Comparison of ENCODE assay signal across 9 mouse cellular contexts in genomic region chr16:9004012-9004411, GRCm38 (mm10).
DNase-seq lines count a peak whose midpoint lies in the region; ATAC-seq lines count a peak whose summit lies in the region.
"Had no signal": no experiment of that assay in that cellular context is flagged by ENCODE, and none has a peak within 500 bp of the region (broad histone marks: within the 10 kb centered on the region; RNA-seq: fewer than 3 reads in every experiment).

No protein-coding gene starts in this region.

- H3K9ac ChIP-seq in hindbrain, embryonic 12.5 days = no peak overlapping the region
- H3K9ac ChIP-seq: limb, embryonic 12.5 days had no signal

- H3K4me2 ChIP-seq in hindbrain, embryonic 12.5 days (replicated peaks) = no peak overlapping the region
- H3K4me2 ChIP-seq: limb, embryonic 12.5 days had no signal

- no peaks in the 10 kb centered on the region for H3K27me3 ChIP-seq in hindbrain, embryonic 10.5 days (ENCODE audit: insufficient read depth, poor library complexity, severe bottlenecking)
- H3K27me3 ChIP-seq in hindbrain, embryonic 12.5 days = peaks cover 7% of the 10 kb centered on the region
- H3K27me3 ChIP-seq in embryonic facial prominence, embryonic 10.5 days (replicated peaks; ENCODE audit: low read depth, poor library complexity, severe bottlenecking) = no peaks in the 10 kb centered on the region
- peaks cover 10% of the 10 kb centered on the region; the same call in 1 of the 2 replicates for H3K27me3 ChIP-seq in midbrain, embryonic 10.5 days (ENCODE audit: low read depth, poor library complexity, severe bottlenecking)
- H3K27me3 ChIP-seq: limb, embryonic 12.5 days had no signal

- H3K27ac ChIP-seq in hindbrain, embryonic 10.5 days = no peak overlapping the region
- no peak overlapping the region for H3K27ac ChIP-seq in hindbrain, embryonic 12.5 days
- no peak overlapping the region for H3K27ac ChIP-seq in embryonic facial prominence, embryonic 10.5 days (replicated peaks)
- no peak overlapping the region for H3K27ac ChIP-seq in midbrain, embryonic 10.5 days (replicated peaks)
- H3K27ac ChIP-seq: limb, embryonic 12.5 days had no signal

- ATAC-seq in hindbrain, embryonic 12.5 days (ENCODE audit: low FRiP score) = no peak
- no peak for ATAC-seq in activated CD4-positive, CD25-positive, alpha-beta regulatory T cell, adult 4 months

- H3K36me3 ChIP-seq in hindbrain, embryonic 10.5 days = no peaks in the 10 kb centered on the region
- H3K36me3 ChIP-seq in hindbrain, embryonic 12.5 days = no peaks in the 10 kb centered on the region
- H3K36me3 ChIP-seq in embryonic facial prominence, embryonic 10.5 days (replicated peaks) = no peaks in the 10 kb centered on the region
- no peaks in the 10 kb centered on the region for H3K36me3 ChIP-seq in midbrain, embryonic 10.5 days
- H3K36me3 ChIP-seq: limb, embryonic 12.5 days had no signal

- H3K4me1 ChIP-seq in hindbrain, embryonic 10.5 days (replicated peaks) = peaks cover 11% of the 10 kb centered on the region
- H3K4me1 ChIP-seq in hindbrain, embryonic 12.5 days = peaks cover 5% of the 10 kb centered on the region; the same call in 1 of the 2 replicates
- H3K4me1 ChIP-seq in embryonic facial prominence, embryonic 10.5 days = 0 out of 2 replicates have a peak, but pooled peaks cover 4% of the 10 kb centered on the region
- H3K4me1 ChIP-seq in midbrain, embryonic 10.5 days = peaks cover 12% of the 10 kb centered on the region
- H3K4me1 ChIP-seq: limb, embryonic 12.5 days had no signal

- no peak overlapping the region for H3K4me3 ChIP-seq in hindbrain, embryonic 10.5 days
- H3K4me3 ChIP-seq in hindbrain, embryonic 12.5 days = no peak overlapping the region
- no peak overlapping the region for H3K4me3 ChIP-seq in embryonic facial prominence, embryonic 10.5 days
- H3K4me3 ChIP-seq in midbrain, embryonic 10.5 days = no peak overlapping the region
- H3K4me3 ChIP-seq: limb, embryonic 12.5 days had no signal

- WGBS in hindbrain, embryonic 10.5 days = 29% methylated on average over 6 of the region's 6 CpGs
- 31% methylated on average over 6 of the region's 6 CpGs for WGBS in hindbrain, embryonic 12.5 days
- 41% methylated on average over 6 of the region's 6 CpGs for whole genome bisulfite sequencing in embryonic facial prominence, embryonic 10.5 days
- WGBS in midbrain, embryonic 10.5 days = 25% methylated on average over 6 of the region's 6 CpGs

- peak; percentile 15 for DNase-seq in hindbrain, embryonic 10.5 days (ENCODE audit: low spot score)
- peak; percentile 35 for DNase-seq in embryonic facial prominence, embryonic 10.5 days (ENCODE audit: low spot score)
- peak; percentile 2 to 8 for DNase-seq in heart, postnatal 36 days
- DNase-seq in midbrain, embryonic 10.5 days (ENCODE audit: low spot score) = peak; percentile 39
- DNase-seq in cerebellum, adult 11-12 months = no peak
- no peak for DNase-seq in gastrocnemius, adult 8-10 months (ENCODE audit: low spot score in 2 of 2)

- intact Hi-C loops in heart, postnatal 36 days (cut with DNase I) = no loop called here

- H3K9me3 ChIP-seq in hindbrain, embryonic 10.5 days = no peaks in the 10 kb centered on the region
- H3K9me3 ChIP-seq in hindbrain, embryonic 12.5 days (replicated peaks) = no peaks in the 10 kb centered on the region
- no peaks in the 10 kb centered on the region for H3K9me3 ChIP-seq in embryonic facial prominence, embryonic 10.5 days
- no peaks in the 10 kb centered on the region for H3K9me3 ChIP-seq in midbrain, embryonic 10.5 days (replicated peaks)
- H3K9me3 ChIP-seq: limb, embryonic 12.5 days had no signal

Comparison
In these comparisons a context has a peak if more than half of its experiments do, and no peak if none do; other contexts are left out.
1. DNase-seq: peak in hindbrain, embryonic 10.5 days (single experiment), embryonic facial prominence, embryonic 10.5 days (single experiment), heart, postnatal 36 days (2 of 2) and midbrain, embryonic 10.5 days (single experiment); none in cerebellum, adult 11-12 months (single experiment) and gastrocnemius, adult 8-10 months (0 of 2).